Mouse (Mus musculus) MEL (cell line): ENCODE results near the gene P2rx3. TPM values are rescaled to one million over a fixed set of nuclear protein-coding genes. Genes with fewer than 3 reads are reported as not detected.

Experiments
- DNase-seq: peaks from one replicate; pipeline ENCODE4 v3.0.0; 2011; ENCODE audit warnings: low read depth, low spot score
- H3K27ac ChIP-seq: 2 replicates; pipeline ENCODE4 v1.5.1; 2012; ENCODE audit warnings: low read depth, mild to moderate bottlenecking, control low read depth, low read length, moderate library complexity; ENCODE audit not compliant: control insufficient read depth
- H3K27me3 ChIP-seq, 2 experiments: fragments of 150-350 bp in 1 of 2; sonication (generic) in 1 of 2; 2 replicates each; pipeline ENCODE4 v1.6.1; 2012; ENCODE audit warnings: low read length in 2 of 2, mild to moderate bottlenecking in 2 of 2, improper control_type of control experiment in 1 of 2, moderate library complexity in 1 of 2; ENCODE audit not compliant: insufficient read depth in 2 of 2, control insufficient read depth in 1 of 2
- H3K36me3 ChIP-seq, 2 experiments: 2 replicates each; pipeline ENCODE4 v1.6.1; 2012 to 2014; ENCODE audit warnings: low read length in 2 of 2, improper control_type of control experiment in 1 of 2, inconsistent platforms in 1 of 2, mild to moderate bottlenecking in 1 of 2; ENCODE audit not compliant: insufficient read depth in 2 of 2, control insufficient read depth in 1 of 2
- H3K4me1 ChIP-seq, 2 experiments: fragments of 150-350 bp in 1 of 2; sonication (generic) in 1 of 2; 2 replicates each; pipeline ENCODE4 v1.6.1; 2012; ENCODE audit warnings: low read length in 2 of 2, improper control_type of control experiment in 1 of 2, mild to moderate bottlenecking in 1 of 2; ENCODE audit not compliant: insufficient read depth in 2 of 2, control insufficient read depth in 1 of 2
- H3K4me3 ChIP-seq, 2 experiments: fragments of 150-350 bp in 1 of 2; sonication (generic) in 1 of 2; 2 replicates each; pipeline ENCODE4 v1.5.1; 2012; ENCODE audit warnings: low read depth in 2 of 2, low read length in 2 of 2, mild to moderate bottlenecking in 2 of 2, moderate library complexity in 2 of 2, control low read depth in 1 of 2, improper control_type of control experiment in 1 of 2; ENCODE audit not compliant: control insufficient read depth in 1 of 2, insufficient read depth in 1 of 2
- H3K79me2 ChIP-seq: 2 replicates; pipeline ENCODE4 v1.6.1; 2012; ENCODE audit warnings: mild to moderate bottlenecking, low read length, moderate library complexity; ENCODE audit not compliant: control insufficient read depth, poor library complexity, insufficient read depth
- H3K9ac ChIP-seq: 2 replicates; pipeline ENCODE4 v1.6.1; 2012; ENCODE audit warnings: low read depth, mild to moderate bottlenecking, control low read depth, low read length, moderate library complexity; ENCODE audit not compliant: control insufficient read depth, poor library complexity, severe bottlenecking
- H3K9me3 ChIP-seq: fragments of 150-350 bp; sonication (generic); replicated peaks from 2 replicates; pipeline ENCODE4 v1.6.1; 2012; ENCODE audit warnings: mild to moderate bottlenecking, low read length, improper control_type of control experiment, moderate library complexity; ENCODE audit not compliant: insufficient read depth
- CHD2 ChIP-seq: IDR thresholded peaks from 2 replicates; pipeline ENCODE4 v1.6.1; 2011; ENCODE audit warnings: low read length, improper control_type of control experiment
- ELF1 ChIP-seq: IDR thresholded peaks from 2 replicates; pipeline ENCODE4 v1.6.1; 2014; ENCODE audit warnings: low read depth, mild to moderate bottlenecking, inconsistent platforms, low read length, improper control_type of control experiment, moderate library complexity
- ETS1 ChIP-seq: IDR thresholded peaks from 2 replicates; pipeline ENCODE4 v1.6.1; 2012; ENCODE audit warnings: low read depth, mild to moderate bottlenecking, inconsistent platforms, low read length, improper control_type of control experiment, moderate library complexity
- GATA1 ChIP-seq: IDR thresholded peaks from 2 replicates; pipeline ENCODE4 v1.6.1; 2011; ENCODE audit warnings: low read depth, low read length, improper control_type of control experiment
- HCFC1 ChIP-seq: IDR thresholded peaks from 2 replicates; pipeline ENCODE4 v1.6.1; 2012; ENCODE audit warnings: low read depth, mild to moderate bottlenecking, inconsistent platforms, low read length, improper control_type of control experiment, moderate library complexity
- JUND ChIP-seq: IDR thresholded peaks from 2 replicates; pipeline ENCODE4 v1.6.1; 2011; ENCODE audit warnings: low read depth, mild to moderate bottlenecking, improper control_type of control experiment, low read length
- KAT2A ChIP-seq: conservative IDR thresholded peaks from 2 replicates; pipeline ENCODE4 v1.6.1; 2012; ENCODE audit warnings: low read depth, low read length, improper control_type of control experiment, inconsistent platforms
- MAX ChIP-seq: IDR thresholded peaks from 2 replicates; pipeline ENCODE4 v1.6.1; 2011; ENCODE audit warnings: low read length, improper control_type of control experiment
- MEF2A ChIP-seq: IDR thresholded peaks from 2 replicates; pipeline ENCODE4 v1.6.1; 2014; ENCODE audit warnings: low read depth, mild to moderate bottlenecking, inconsistent platforms, low read length, improper control_type of control experiment; ENCODE audit not compliant: poor library complexity, insufficient replicate concordance, severe bottlenecking; ENCODE audit errors: extremely low read depth
- NRF1 ChIP-seq: IDR thresholded peaks from 2 replicates; pipeline ENCODE4 v1.6.1; 2014; ENCODE audit warnings: low read depth, mild to moderate bottlenecking, inconsistent platforms, low read length, improper control_type of control experiment, moderate library complexity; ENCODE audit not compliant: poor library complexity, insufficient read depth, severe bottlenecking
- POLR2AphosphoS5 ChIP-seq: IDR thresholded peaks from 2 replicates; pipeline ENCODE4 v1.6.1; 2012; ENCODE audit warnings: low read depth, borderline replicate concordance, mild to moderate bottlenecking, inconsistent platforms, low read length, moderate library complexity, mixed read lengths
- RAD21 ChIP-seq: IDR thresholded peaks from 2 replicates; pipeline ENCODE4 v1.6.1; 2011; ENCODE audit warnings: mild to moderate bottlenecking, low read depth, low read length, improper control_type of control experiment
- TAL1 ChIP-seq: IDR thresholded peaks from 2 replicates; pipeline ENCODE4 v1.6.1; 2012; ENCODE audit warnings: mild to moderate bottlenecking, inconsistent platforms, low read length, moderate library complexity, mixed read lengths
- TCF12 ChIP-seq: IDR thresholded peaks from 2 replicates; pipeline ENCODE4 v1.6.1; 2014; ENCODE audit warnings: low read depth, mild to moderate bottlenecking, inconsistent platforms, low read length, improper control_type of control experiment, moderate library complexity
- USF1 ChIP-seq: IDR thresholded peaks from 2 replicates; pipeline ENCODE4 v1.6.1; 2014; ENCODE audit warnings: low read depth, mild to moderate bottlenecking, inconsistent platforms, low read length, improper control_type of control experiment, moderate library complexity
- USF2 ChIP-seq, 2 experiments: IDR thresholded peaks; 2 replicates each; pipeline ENCODE4 v1.6.1; 2011 to 2012; ENCODE audit warnings: improper control_type of control experiment in 2 of 2, low read length in 2 of 2, borderline replicate concordance in 1 of 2, inconsistent platforms in 1 of 2, low read depth in 1 of 2, mild to moderate bottlenecking in 1 of 2; ENCODE audit not compliant: insufficient read depth in 1 of 2
- ZKSCAN1 ChIP-seq: IDR thresholded peaks from 2 replicates; pipeline ENCODE4 v1.6.1; 2012; ENCODE audit warnings: low read depth, mild to moderate bottlenecking, inconsistent platforms, low read length, improper control_type of control experiment, moderate library complexity
- ZNF384 ChIP-seq: IDR thresholded peaks from 2 replicates; pipeline ENCODE4 v1.6.1; 2012; ENCODE audit warnings: low read depth, mild to moderate bottlenecking, inconsistent platforms, low read length, improper control_type of control experiment
- polyA plus RNA-seq, 2 experiments: library from polyadenylated mRNA; stranded (reverse) in 1 of 2; unstranded in 1 of 2; fragments of >175 nt in 1 of 2; fragments of >200 nt in 1 of 2; gene quantifications; 2 replicates each; pipeline versions ENCODE4 v1.2.1 to v1.2.4; 2012; ENCODE audit warnings: low replicate concordance in 2 of 2, low read depth in 1 of 2; ENCODE audit not compliant: insufficient read length in 2 of 2, insufficient read depth in 1 of 2, missing spikeins in 1 of 2
- total RNA-seq: library from RNA; depleted of rRNA; stranded (reverse); fragments of 300-350 nt; gene quantifications from 2 replicates; pipeline ENCODE4 v1.2.3, GENCODE M21; 2012

P2rx3 gene
- total and polyA plus RNA-seq, 3 experiments = 0.36 TPM; not detected in 2

DNA sequence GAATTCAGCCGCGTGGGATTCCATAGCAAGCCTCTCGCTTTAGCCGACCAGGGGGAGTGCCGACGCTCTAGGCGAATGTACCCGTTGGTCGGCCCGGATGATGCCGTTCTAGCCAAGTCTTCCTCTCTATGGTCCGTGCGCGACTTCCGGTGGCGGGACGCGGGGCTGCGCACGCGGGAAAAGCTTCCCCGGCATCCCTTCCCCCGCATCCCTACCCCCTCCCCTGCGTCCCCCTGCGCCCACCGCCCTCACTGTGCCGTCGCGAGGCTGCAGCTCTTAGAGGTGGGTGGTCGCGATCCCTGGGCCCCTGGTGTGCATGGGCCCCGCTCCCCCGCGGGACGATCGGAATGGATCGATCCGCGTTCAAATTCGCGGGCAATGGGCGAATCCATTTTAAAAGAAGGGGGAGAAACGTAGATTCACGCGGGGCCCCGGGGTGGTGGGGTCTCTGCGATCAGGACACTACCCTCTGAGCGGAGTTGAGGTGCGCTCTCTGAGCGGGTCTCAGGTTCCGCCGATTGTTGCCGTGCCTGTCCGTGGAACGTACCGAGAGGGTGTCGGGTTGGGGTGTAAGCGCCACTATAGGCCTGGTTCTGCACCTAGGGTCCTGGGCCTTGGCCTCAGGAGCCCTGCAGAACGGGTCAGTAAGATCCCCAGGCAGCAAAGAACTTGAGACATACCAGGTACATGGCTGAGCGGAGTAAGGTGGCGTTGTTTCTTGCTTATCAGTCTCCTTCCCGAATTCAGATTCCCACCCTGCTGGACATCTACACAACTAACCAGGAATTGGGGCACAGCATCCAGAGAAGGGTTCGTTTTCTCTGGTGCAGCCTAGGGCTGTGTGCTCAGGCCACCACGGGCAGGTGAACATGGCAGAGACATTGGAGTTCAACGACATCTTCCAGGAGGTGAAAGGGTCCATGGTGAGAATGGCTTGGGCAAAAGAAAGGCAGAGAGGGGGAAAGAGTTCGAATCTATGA, at the start of gene P2rx3, which contains the start of gene Ssrp1 (continued):
- TF ChIP-seq MEF2A (no peak), USF2 (IDR thresholded peaks at IDR 0.05; ENCODE audit: borderline replicate concordance in 1 of 2, insufficient read depth in 1 of 2, low read depth in 1 of 2, low read length in 2 of 2) (no peak), HCFC1 (peak; percentile 92), ETS1 (peak; percentile 34; the same call in 1 of the 2 replicates)

DNA sequence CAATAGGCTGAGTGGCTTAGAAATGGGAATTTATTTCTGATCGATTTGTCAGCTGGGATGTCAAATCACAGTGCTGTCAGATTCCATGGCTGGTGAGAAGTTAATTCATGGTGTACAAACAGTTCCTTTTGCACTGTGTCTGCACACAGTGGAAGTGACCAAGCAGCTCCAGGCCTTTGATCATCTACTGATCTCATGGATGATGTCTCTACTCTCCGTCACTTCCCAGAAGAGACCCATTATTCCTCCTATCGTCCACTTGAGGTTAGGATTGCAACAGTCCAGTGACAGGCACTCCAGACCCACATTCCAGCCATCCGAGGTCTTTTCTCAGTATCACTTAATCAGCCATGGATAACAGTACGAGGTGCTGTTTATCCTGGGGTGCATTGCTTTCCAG, 36.5 kb upstream of the P2rx3 start:
- Histone ChIP-seq H3K27ac (no peak overlapping the region), H3K4me3 (no peak overlapping the region), H3K27me3 (no peaks in the 10 kb centered on the region; a peak in 1 of 4 replicates), H3K9me3 (no peaks in the 10 kb centered on the region), H3K9ac (no peak overlapping the region), H3K36me3 (no peaks in the 10 kb centered on the region), H3K79me2 (no peaks in the 10 kb centered on the region), H3K4me1 (no peaks in the 10 kb centered on the region)
- TF ChIP-seq TCF12 (no peak), USF1 (no peak), KAT2A (no peak), MAX (no peak), JUND (no peak), RAD21 (no peak), HCFC1 (no peak), GATA1 (no peak), ZKSCAN1 (no peak), MEF2A (no peak), POLR2AphosphoS5 (no peak), ZNF384 (no peak), TAL1 (no peak), NRF1 (no peak), ELF1 (no peak), CHD2 (no peak)
- no peak for DNase-seq
